Mouse (Mus musculus): ENCODE results near the gene Taf6. TPM values are rescaled to one million over a fixed set of nuclear protein-coding genes. Genes with fewer than 3 reads are reported as not detected.
"Not testable (repeated sequence)": the region's sequence is repeated elsewhere in the genome, so short reads cannot be mapped to it uniquely, and the experiment has no call there.

The Taf6 gene
- 10 to 100 TPM; 27.0 to 29.6 TPM for total RNA-seq (2021)
- long read RNA-seq, experiment 1, transcript Taf6-201 (15 exons, 2,304 nt), result major isoform, 25 of 33 reads
- long read RNA-seq, experiment 1, partial matches to known transcripts, result 1 of 33 reads
- long read RNA-seq, experiment 1, other reads (novel, unspliced or antisense), result 7 of 33 reads
- long read RNA-seq, experiment 2, transcript Taf6-201 (15 exons, 2,304 nt), result major isoform, 45 of 70 reads
- long read RNA-seq, experiment 2, partial matches to known transcripts, result 4 of 70 reads
- long read RNA-seq, experiment 2, other reads (novel, unspliced or antisense), result 18 of 70 reads

DNA sequence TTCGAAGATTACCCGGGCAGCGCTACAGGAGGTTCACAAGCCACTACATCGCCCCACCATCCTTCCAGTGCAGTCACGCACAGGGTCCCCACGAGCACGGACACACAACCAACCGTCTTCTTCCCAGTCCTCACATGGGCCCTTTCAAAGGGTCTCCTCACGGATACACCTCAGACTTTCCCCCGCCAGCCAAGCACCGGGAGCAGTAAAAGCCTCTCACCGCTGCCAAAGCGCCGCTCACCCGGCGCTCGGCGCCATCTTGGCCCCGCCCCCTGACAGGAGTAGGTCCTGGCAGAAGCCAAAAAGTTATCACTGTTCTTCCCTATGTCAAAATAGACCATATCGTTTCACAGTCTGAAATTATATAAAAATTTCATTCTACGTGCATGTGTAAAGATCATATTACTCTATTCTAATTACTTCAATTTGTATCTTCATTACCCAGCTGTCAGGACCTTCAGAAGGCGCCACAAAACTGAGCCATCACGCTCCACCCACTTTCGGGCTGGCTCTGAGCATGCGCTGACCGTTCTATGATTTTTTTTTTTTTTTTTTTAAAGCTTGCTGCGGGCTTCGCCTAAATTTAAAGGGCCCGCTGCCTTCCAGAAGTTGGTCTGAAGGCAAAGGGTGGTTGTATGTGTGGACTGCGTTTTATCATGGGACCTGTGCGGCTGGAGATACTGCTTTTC is at the start of gene Taf6, which contains the start of gene Cnpy4:
Taf6 (minus strand) TSS at position 502 of the 689 bp plus-strand sequence.
Cnpy4 (plus strand) TSS at position 536 of the 689 bp plus-strand sequence.
- DNase-seq, result peak; percentile 85

- no peak for DNase-seq
Measured at GRCm38 (mm10) chr5:138234224-138234623, 47.0 kb upstream of the Taf6 start.

DNA sequence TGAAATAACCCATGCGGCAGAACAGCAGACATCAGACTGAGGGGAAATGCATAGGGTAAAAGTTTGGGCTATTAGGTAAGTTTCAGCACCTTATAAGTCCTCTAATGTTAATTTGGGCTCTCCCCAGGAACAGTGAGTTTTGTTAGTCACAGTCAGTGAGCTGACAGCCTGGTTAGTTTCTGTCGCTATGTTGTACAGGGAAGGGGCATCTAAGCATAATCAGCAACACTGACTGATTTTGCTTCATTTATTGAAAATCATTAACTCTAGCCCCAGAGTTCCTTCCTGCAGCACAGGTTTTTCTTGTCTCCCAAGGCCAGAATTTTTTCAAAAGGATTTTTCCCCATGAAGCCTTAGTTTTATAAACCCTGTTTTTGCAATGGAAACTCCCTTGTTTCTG is 46.5 kb upstream of the Taf6 start:
- no peak for DNase-seq

DNA sequence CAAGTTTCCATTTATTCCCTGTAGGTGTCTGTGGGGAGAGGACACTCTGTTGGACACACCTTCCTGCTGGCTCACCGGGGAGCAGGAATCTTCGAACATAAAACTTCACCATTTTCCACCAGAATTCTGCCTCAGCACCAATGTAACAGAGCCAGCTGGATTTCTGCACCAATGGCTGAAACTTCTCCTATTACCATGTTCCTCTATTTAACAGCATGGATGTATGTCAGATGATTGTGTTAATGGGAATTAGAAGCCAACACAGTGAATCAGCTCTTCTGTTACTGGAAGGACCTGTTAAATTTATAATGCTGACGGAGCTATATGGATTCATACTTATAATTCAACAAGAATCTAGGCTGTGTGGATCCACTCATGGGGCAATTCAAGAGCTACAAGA is 42.3 kb upstream of the Taf6 start:
- DNase-seq, result no peak

- DNase-seq, result no peak
Measured at GRCm38 (mm10) chr5:138228026-138228425, 40.8 kb upstream of the Taf6 start.

DNA sequence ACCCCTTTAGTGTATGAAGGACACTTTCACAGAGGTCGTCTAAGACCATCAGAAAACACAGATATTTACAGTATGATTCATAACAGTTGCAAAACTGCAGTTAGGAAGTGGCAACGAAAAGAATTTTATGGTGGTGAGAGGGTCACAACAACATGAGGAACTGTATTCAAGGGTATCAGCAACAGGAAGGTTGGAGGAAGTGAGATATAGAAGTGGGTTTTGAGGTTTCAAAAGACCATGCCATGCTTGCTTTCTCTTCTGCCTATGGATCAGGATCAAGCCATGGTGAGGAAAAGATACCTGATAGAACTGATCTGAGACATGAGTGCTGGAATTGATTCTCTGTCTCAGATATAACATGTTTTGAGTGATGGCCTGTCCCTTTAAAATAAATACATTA is 40.1 kb upstream of the Taf6 start:
- DNase-seq, result no peak

DNA sequence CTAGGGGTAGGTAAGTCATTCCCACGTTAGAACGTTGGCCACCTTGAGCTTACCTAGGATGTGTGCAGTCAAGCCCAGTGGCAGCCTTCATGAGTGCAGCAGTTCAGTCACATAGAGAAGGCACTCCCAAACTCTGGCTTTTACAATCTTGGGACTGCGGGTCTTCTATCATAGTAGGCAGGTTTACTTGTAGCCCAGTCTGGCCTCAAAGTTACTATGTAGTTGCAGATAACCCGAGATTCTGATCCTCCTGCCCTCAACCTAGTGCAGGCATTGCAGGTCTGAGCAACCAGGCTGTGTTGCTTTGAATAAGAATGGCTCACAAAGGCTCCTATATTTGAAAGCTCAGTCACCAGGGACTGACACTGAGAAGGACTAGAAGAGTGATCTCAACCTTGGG is 39.2 kb upstream of the Taf6 start:
- DNase-seq, result no peak

DNA sequence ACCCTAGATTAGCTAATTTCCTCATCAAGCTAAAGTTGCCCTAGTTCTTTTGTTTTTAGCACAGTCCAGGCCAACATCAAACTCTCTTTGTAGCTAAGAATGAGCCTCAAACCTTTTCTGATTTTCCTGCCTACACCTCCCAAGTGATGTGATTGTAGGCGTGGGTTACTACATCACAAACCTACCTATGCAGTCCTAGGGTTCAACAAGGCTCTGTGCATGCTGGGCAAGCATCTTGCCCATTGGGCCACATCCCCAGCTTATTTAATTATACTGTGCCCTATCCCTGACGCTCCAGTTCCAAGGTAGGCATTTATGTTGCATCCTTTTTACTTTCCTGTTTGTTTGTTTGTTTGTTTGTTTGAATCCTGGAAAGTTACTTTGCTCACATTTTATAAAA is 38.4 kb upstream of the Taf6 start, which contains the start of gene Nxpe5:
Nxpe5 (plus strand) TSS at position 199 of the 400 bp plus-strand sequence.
- no peak for DNase-seq

GRCm38 (mm10) chr5:138223287-138223686 is 36.0 kb upstream of the Taf6 start:
- no peak for DNase-seq

GRCm38 (mm10) chr5:138222111-138222510 is 34.9 kb upstream of the Taf6 start:
- peak; percentile 40 for DNase-seq

DNA sequence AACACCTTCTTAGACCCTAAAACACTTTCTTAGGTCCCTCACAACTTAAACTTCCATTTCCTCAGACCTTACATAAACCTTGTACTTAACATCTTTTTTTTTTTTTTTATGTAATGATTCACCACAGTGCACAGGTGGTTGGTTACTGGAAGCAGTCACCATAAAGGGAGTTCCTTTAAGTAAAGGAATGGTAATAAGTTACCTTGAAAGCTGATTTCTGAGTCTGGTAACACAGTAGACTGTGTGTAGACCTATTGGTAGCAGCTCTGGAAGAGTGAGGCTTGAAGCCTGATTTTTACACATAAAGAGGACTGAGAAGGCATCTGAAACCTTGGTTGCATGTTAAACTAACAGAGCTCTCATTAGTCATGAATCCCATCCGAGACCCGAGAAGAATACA is 32.6 kb upstream of the Taf6 start:
- DNase-seq, result no peak

GRCm38 (mm10) chr5:138216632-138217031 is 29.4 kb upstream of the Taf6 start:
- DNase-seq, result not testable (repeated sequence)

DNA sequence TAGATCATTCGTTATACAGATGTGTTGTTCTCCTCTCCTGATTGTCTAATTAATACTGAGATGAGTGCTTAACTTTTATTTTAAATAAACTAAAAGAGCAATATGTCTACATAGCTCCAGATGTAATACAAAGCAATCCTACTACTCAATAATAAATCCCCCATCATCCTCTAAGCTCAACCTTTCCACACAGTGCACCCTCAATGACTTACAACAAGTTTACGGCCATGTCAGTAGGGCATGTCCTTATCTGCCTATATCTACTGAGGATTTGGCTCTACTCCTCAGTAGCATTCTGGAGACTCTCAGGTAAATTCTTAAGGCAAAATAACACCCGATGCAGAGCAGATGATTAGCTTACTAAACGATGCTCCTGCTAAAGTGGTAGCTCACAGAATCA is 20.6 kb upstream of the Taf6 start:
- DNase-seq, result no peak

DNA sequence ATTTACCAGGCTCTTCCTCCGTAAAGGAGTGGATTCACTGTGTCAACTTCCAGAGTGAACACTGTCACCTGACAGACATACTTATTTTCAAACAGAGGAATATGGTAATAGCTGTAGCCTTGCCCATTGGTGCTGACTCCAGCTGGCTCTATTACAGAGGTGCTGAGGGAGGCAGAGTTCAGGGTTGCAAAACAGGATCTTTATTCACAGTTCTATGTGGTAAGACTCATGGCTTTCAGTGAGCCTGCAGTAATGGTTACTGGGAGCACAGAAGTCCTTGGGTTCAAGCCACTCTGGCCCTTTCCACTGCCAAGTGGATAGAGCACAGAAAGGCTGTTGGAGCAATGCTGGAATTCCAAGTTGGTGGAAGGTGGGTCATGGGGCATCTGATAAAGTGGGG is 20.0 kb upstream of the Taf6 start:
- no peak for DNase-seq

DNA sequence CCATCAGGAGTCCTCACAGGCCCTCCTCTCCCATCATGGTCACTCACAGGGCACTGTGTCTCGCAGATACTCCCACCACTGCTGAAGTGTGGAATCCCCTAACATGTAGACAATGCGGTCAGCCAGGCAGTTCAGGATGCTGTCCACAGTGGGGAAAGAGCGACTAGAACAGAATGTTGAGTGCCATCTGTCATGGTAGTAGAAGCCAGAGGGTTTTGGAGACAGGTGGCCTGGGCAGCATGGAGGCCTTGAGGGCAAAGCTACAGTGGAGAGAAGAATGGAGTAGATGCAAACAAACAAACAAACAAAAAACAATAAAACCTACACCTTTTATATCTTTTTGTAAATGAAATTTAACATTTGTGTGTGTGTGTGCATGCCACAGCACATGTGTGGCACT is 14.8 kb upstream of the Taf6 start:
- no peak for DNase-seq

- no peak for DNase-seq
Measured at GRCm38 (mm10) chr5:138199576-138199975, 12.3 kb upstream of the Taf6 start.

DNA sequence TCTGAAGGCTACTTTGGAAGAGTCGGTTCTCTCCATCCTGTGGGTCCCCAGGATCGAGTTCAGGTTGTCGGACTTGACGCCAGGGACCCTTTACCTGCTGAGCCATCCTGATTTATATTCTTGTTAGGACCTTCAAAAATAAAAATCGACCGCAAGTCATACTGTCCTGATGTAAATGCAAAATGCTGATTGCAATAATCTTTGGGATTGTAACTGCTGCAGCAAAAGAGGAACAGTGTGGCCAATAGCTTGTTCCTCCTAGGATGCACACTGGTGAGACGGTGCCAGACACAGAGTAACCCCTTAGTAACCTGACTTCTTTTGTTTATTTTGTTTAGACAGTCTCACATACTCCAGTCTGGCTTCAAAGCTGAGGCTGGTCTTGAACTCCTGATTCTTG is 8.2 kb upstream of the Taf6 start:
- DNase-seq, result no peak

DNA sequence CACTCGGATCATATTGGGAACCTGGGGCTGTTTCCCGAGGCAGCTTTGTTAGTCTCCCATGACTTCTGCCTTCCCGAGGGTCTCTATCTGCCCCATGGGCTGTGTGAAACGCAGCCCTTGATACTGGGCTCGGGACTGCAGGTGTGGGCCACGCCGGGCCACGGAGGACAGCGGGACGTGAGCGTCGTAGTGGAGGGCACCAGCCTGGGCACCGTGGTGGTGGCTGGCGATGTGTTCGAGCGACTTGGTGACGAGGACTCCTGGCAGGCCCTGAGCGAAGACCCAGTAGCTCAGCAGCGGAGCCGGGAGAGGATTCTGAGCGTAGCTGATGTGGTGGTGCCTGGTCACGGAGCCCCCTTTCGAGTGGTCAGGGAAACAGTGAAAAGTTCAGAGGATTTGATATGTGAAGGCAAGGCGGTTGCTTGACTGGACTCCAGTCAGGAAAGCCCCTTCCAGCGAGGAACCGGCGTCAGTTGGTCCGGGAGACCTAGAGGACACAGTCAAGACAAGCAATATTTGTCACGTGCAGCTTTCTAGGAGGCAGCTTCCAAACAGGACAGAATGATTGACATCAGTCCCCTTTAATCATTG is 7.6 kb upstream of the Taf6 start:
- no peak for DNase-seq

- DNase-seq, result peak; percentile 81
Measured at GRCm38 (mm10) chr5:138193771-138194727, 6.8 kb upstream of the Taf6 start, which contains the start of gene Mblac1. Gene Mblac1 (plus strand): TSS chr5:138194314.

DNA sequence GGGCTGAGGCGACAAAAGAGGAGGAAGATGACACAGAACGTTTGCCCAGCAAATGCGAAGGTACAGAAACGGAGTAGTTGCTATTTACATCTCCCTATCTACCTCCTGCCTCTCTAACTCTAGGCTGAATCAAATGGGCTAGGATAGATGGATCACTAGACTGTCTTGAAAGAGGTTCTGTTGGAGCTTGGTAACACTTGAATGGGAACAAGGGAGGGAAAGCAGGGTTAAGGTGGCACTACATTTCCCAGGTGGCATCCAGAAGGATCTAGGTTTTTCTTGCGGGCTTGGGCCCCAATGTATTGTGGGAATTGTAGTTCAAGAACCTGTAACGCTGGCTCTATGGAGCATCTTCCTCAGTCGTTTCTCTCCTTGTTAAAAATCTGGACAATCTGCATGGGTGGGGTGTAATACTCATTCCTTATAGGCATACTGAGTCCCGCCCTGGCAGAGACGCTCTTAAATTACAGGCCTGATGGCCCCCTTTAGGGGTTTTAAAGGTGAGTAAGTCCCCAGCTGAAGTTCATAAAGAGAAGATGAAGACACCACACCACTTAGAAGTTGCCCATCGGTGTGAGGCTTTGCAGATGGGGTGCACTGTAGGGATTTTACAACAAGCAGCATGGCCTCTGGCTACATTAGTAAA is 533 bp upstream of the Taf6 start:
- DNase-seq, result peak; percentile 72

DNA sequence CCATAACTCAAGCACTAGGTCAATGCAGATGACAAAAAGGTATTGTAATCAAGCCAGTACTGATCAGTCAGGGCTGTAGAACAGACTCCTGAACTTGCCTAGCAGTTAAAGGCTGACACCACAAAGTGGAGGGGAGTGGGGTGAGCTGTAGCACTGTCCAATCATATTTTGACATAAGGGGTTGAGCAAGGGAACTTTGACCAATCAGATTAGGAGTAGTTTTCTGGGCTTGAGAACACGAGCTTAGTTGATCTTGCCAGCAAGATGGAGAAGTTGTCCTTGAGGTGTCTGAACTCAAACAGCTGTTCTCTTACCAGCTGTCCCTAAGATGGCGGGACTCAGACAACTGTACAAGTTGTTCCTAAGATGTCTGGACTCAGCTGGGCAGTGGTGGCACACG is 14.0 kb downstream of the Taf6 start:
- no peak for DNase-seq
